Mouse (Mus musculus): Measurements from ENCODE around the gene Rflnb.

- TF ChIP-seq CTCF (conservative IDR thresholded peaks at IDR 0.05; ENCODE audit: low read length) (no peak), NANOG (IDR thresholded peaks at IDR 0.05; ENCODE audit: borderline replicate concordance, low read length) (no peak)
Measured at GRCm38 (mm10) chr11:76035182-76035581, 7.6 kb upstream of the Rflnb start.
